In the genomic region with DNA sequence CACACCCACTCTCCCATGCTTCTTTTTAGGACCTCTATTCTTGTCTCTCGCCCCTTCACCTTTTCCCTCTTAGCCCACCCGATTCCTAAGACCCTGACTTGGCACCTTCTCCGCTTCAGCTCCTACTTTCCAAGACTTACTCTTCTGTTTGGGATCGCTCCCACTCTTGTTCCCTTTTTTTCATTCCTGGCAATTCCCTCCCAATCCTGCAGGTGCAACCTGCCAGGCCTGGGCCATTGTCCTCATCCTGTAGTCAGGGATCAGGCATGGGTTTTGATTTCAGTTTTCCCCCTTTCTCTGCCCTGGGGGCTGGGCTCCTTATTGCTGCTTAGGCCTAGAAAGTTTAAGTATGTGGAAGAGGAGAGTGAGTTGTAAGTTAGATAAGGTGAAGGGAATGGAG, we compare ENCODE assay signal across 11 mouse cellular contexts. TPM values are rescaled to one million over a fixed set of nuclear protein-coding genes. Genes with fewer than 3 reads are reported as not detected.
DNase-seq lines count a peak whose midpoint lies in the region; ATAC-seq and TF ChIP-seq lines count a peak whose summit lies in the region.
"Had no signal": no experiment of that assay in that cellular context is flagged by ENCODE, and none has a peak within 500 bp of the region (broad histone marks: within the 10 kb centered on the region; RNA-seq: fewer than 3 reads in every experiment).

No protein-coding gene starts in this region.

- H3K4me3 ChIP-seq in cerebellum, adult 2 months (replicated peaks; ENCODE audit: insufficient read depth, low read depth, low read length), result no peak overlapping the region
- H3K4me3 ChIP-seq in liver, adult 2 months (ENCODE audit: insufficient read depth, low read depth, low read length), result no peak overlapping the region
- no peak overlapping the region for H3K4me3 ChIP-seq in liver, embryonic 12.5 days
- no peak overlapping the region for H3K4me3 ChIP-seq in embryonic facial prominence, embryonic 13.5 days
- H3K4me3 ChIP-seq: intestine, embryonic 15.5 days had no signal

- 53% methylated on average over 4 of the region's 4 CpGs for WGBS in cerebellum, adult 2 months
- WGBS in liver, adult 2 months, result 90% methylated on average over 4 of the region's 4 CpGs
- 63% methylated on average over 4 of the region's 4 CpGs for WGBS in liver, embryonic 12.5 days (ENCODE audit: insufficient replicate concordance)
- WGBS in embryonic facial prominence, embryonic 13.5 days, result 60% methylated on average over 4 of the region's 4 CpGs

- H3K27me3 ChIP-seq in cerebellum, adult 2 months (ENCODE audit: control insufficient read depth, insufficient read depth, low read length), result no peaks in the 10 kb centered on the region
- H3K27me3 ChIP-seq in liver, adult 2 months (ENCODE audit: control insufficient read depth, insufficient read depth, low read length), result no peaks in the 10 kb centered on the region
- H3K27me3 ChIP-seq in liver, embryonic 12.5 days (replicated peaks), result peaks cover 7% of the 10 kb centered on the region
- H3K27me3 ChIP-seq in embryonic facial prominence, embryonic 13.5 days, result no peaks in the 10 kb centered on the region
- H3K27me3 ChIP-seq: intestine, embryonic 15.5 days had no signal

- DNase-seq in cerebellum, adult 2 months, result peak in 1 of 2 experiments; percentile 23
- no peak for DNase-seq in cerebellum, postnatal 14 days
- peak; percentile 81 for DNase-seq in heart, adult 11 months
- no peak for DNase-seq in heart, postnatal 14 days
- no peak for DNase-seq in liver, adult 2 months (ENCODE audit: extremely low read depth, low read depth, low spot score)
- DNase-seq in right cerebral cortex, postnatal 14 days, result no peak
- DNase-seq: lung, postnatal 14 days had no signal

- TF ChIP-seq CTCF in cerebellum, adult 2 months (IDR thresholded peaks at IDR 0.05; ENCODE audit: borderline replicate concordance, insufficient read depth, low read depth, low read length), result no peak
- 0 out of 2 replicates have a peak, but pooled peaks have one; percentile 4 for TF ChIP-seq CTCF in liver, adult 2 months (IDR thresholded peaks at IDR 0.05; ENCODE audit: low read depth, low read length)

- no peak overlapping the region; the same call in 1 of the 2 replicates for H3K9ac ChIP-seq in liver, adult 2 months (ENCODE audit: low read depth, low read length)
- no peak overlapping the region for H3K9ac ChIP-seq in liver, embryonic 12.5 days
- H3K9ac ChIP-seq in embryonic facial prominence, embryonic 13.5 days, result peak overlapping the region; percentile 49; the same call in 1 of the 2 replicates
- H3K9ac ChIP-seq: intestine, embryonic 15.5 days; liver, embryonic 14.5 days had no signal

- ATAC-seq in liver, embryonic 12.5 days, result no peak
- ATAC-seq in embryonic facial prominence, embryonic 13.5 days (ENCODE audit: insufficient number of reproducible peaks, insufficient read depth, low FRiP score, low TSS enrichment, low read depth), result no peak
- ATAC-seq: intestine, embryonic 15.5 days had no signal

- peak overlapping the region; percentile 55; the same call in 1 of the 2 replicates for H3K27ac ChIP-seq in cerebellum, adult 2 months (ENCODE audit: insufficient read depth, low read length)
- H3K27ac ChIP-seq in liver, adult 2 months (replicated peaks; ENCODE audit: insufficient read depth, low read depth, low read length), result peak overlapping the region; percentile 8; the same call in 1 of the 2 replicates
- H3K27ac ChIP-seq in liver, embryonic 12.5 days, result no peak overlapping the region
- H3K27ac ChIP-seq in embryonic facial prominence, embryonic 13.5 days, result no peak overlapping the region
- H3K27ac ChIP-seq: intestine, embryonic 15.5 days; liver, embryonic 14.5 days had no signal

- no peaks in the 10 kb centered on the region for H3K9me3 ChIP-seq in liver, embryonic 12.5 days (replicated peaks)
- H3K9me3 ChIP-seq in embryonic facial prominence, embryonic 13.5 days, result no peaks in the 10 kb centered on the region
- H3K9me3 ChIP-seq: intestine, embryonic 15.5 days had no signal

- intact Hi-C loops in heart, postnatal 14 days (cut with DNase I), result loop anchor here (5.0 kb wide), 1 partner anchor 180 kb away; no protein-coding TSS in a partner anchor

- peaks cover 16% of the 10 kb centered on the region; the same call in 1 of the 2 replicates for H3K79me2 ChIP-seq in liver, adult 2 months (ENCODE audit: control insufficient read depth, insufficient read depth, low read length)

- H3K4me2 ChIP-seq in liver, embryonic 12.5 days, result no peak overlapping the region
- H3K4me2 ChIP-seq in embryonic facial prominence, embryonic 13.5 days, result no peak overlapping the region
- H3K4me2 ChIP-seq: intestine, embryonic 15.5 days had no signal

- peaks cover 51% of the 10 kb centered on the region for H3K36me3 ChIP-seq in liver, adult 2 months (ENCODE audit: control insufficient read depth, insufficient read depth, low read length)
- H3K36me3 ChIP-seq in liver, embryonic 12.5 days, result peaks cover 24% of the 10 kb centered on the region
- peaks cover 48% of the 10 kb centered on the region for H3K36me3 ChIP-seq in embryonic facial prominence, embryonic 13.5 days

- TF ChIP-seq POLR2A in cerebellum, adult 2 months (IDR thresholded peaks at IDR 0.05; ENCODE audit: borderline replicate concordance, insufficient read depth, low read length), result no peak
- no peak for TF ChIP-seq POLR2A in liver, adult 2 months (IDR thresholded peaks at IDR 0.05; ENCODE audit: extremely low read depth, insufficient read depth, low read length)

- peaks cover 20% of the 10 kb centered on the region for H3K4me1 ChIP-seq in cerebellum, adult 2 months (ENCODE audit: control insufficient read depth, insufficient read depth, low read length)
- peaks cover 14% of the 10 kb centered on the region for H3K4me1 ChIP-seq in liver, adult 2 months (ENCODE audit: control insufficient read depth, insufficient read depth, low read length)
- H3K4me1 ChIP-seq in liver, embryonic 12.5 days, result peaks cover 19% of the 10 kb centered on the region
- peaks cover 25% of the 10 kb centered on the region for H3K4me1 ChIP-seq in embryonic facial prominence, embryonic 13.5 days

RNA-seq across cellular contexts. Expression of a gene that starts 6.2 kb away (rescaled TPM):
- 195 and 211 TPM in 2 replicates for polyA plus RNA-seq in cerebellum, adult 2 months (2012; rRNA removed)
- 100 to 1,000 TPM; 560 to 604 TPM for total RNA-seq in heart, postnatal 14 days (2021)
- 54.2 and 60.6 TPM in 2 replicates for total RNA-seq in liver, adult 2 months (2014; rRNA removed)
- 98.7 and 142 TPM in 2 replicates for polyA plus RNA-seq in liver, adult 2 months (2012; rRNA removed)
- polyA plus RNA-seq in liver, embryonic 12.5 days (2016; fragmentation: Nextera tagmentation; extraction: Ambion mirVana), result 2.5 and 3.6 TPM in 2 replicates
- polyA plus RNA-seq in embryonic facial prominence, embryonic 13.5 days (2015; fragmentation: Nextera tagmentation; extraction: Ambion mirVana), result 18.0 and 20.0 TPM in 2 replicates

RNA-seq across cellular contexts. Expression of a gene that starts 29.8 kb away (rescaled TPM):
- 38.3 TPM in 2 replicates for polyA plus RNA-seq in cerebellum, adult 2 months (2012; rRNA removed)
- total RNA-seq in heart, postnatal 14 days (2021), result 10 to 100 TPM; 29.6 TPM
- total RNA-seq in liver, adult 2 months (2014; rRNA removed), result 9.3 and 11.9 TPM in 2 replicates
- polyA plus RNA-seq in liver, adult 2 months (2012; rRNA removed), result 19.5 and 24.0 TPM in 2 replicates
- polyA plus RNA-seq in liver, embryonic 12.5 days (2016; fragmentation: Nextera tagmentation; extraction: Ambion mirVana), result 29.0 and 29.5 TPM in 2 replicates
- polyA plus RNA-seq in embryonic facial prominence, embryonic 13.5 days (2015; fragmentation: Nextera tagmentation; extraction: Ambion mirVana), result 48.0 and 49.1 TPM in 2 replicates

Comparison
In these comparisons a context has a peak if more than half of its experiments do, and no peak if none do; other contexts are left out.
1. H3K27ac ChIP-seq: peak in cerebellum, adult 2 months (single experiment) and liver, adult 2 months (single experiment); none in liver, embryonic 12.5 days (single experiment) and embryonic facial prominence, embryonic 13.5 days (single experiment).